Mouse (Mus musculus): ENCODE data around the gene Plekha1.

Gene Plekha1

GRCm38 (mm10) chr7:130865613-130866591 is at the start of gene Plekha1:
Plekha1 (plus strand) TSS chr7:130865756.
- DNase-seq = peak; percentile 96 to 98

GRCm38 (mm10) chr7:130816243-130816642 is 49.3 kb upstream of the Plekha1 start:
- no peak for DNase-seq

GRCm38 (mm10) chr7:130818813-130819212 is 46.7 kb upstream of the Plekha1 start:
- DNase-seq = no peak

GRCm38 (mm10) chr7:130819624-130820023 is 45.9 kb upstream of the Plekha1 start:
- no peak for DNase-seq

- DNase-seq = no peak
Observed at GRCm38 (mm10) chr7:130823992-130824391, 41.6 kb upstream of the Plekha1 start.

GRCm38 (mm10) chr7:130826343-130826742 is 39.2 kb upstream of the Plekha1 start:
- DNase-seq = no peak

- peak; percentile 78 to 84 for DNase-seq
Observed at GRCm38 (mm10) chr7:130827431-130827830, 38.1 kb upstream of the Plekha1 start.

GRCm38 (mm10) chr7:130827844-130828403 is 37.6 kb upstream of the Plekha1 start:
- DNase-seq = no peak

GRCm38 (mm10) chr7:130828475-130828874 is 37.1 kb upstream of the Plekha1 start:
- no peak for DNase-seq

- no peak for DNase-seq
Observed at GRCm38 (mm10) chr7:130831586-130831985, 34.0 kb upstream of the Plekha1 start.

GRCm38 (mm10) chr7:130834299-130834698 is 31.3 kb upstream of the Plekha1 start:
- DNase-seq = peak; percentile 74 to 78

- DNase-seq = peak; percentile 79 to 80
Observed at GRCm38 (mm10) chr7:130834958-130835861, 30.3 kb upstream of the Plekha1 start.

- peak in 1 of 2 experiments; percentile 36 for DNase-seq
Observed at GRCm38 (mm10) chr7:130836066-130836465, 29.5 kb upstream of the Plekha1 start.

GRCm38 (mm10) chr7:130837941-130838657 is 27.5 kb upstream of the Plekha1 start:
- DNase-seq = peak; percentile 95

GRCm38 (mm10) chr7:130838658-130839025 is 26.9 kb upstream of the Plekha1 start:
- DNase-seq = no peak

- no peak for DNase-seq
Observed at GRCm38 (mm10) chr7:130839380-130840100, 26.0 kb upstream of the Plekha1 start.

GRCm38 (mm10) chr7:130847164-130847718 is 18.3 kb upstream of the Plekha1 start:
- no peak for DNase-seq

GRCm38 (mm10) chr7:130854684-130855292 is 10.8 kb upstream of the Plekha1 start:
- DNase-seq = no peak

GRCm38 (mm10) chr7:130855681-130856080 is 9.9 kb upstream of the Plekha1 start:
- DNase-seq = peak; percentile 72 to 73

GRCm38 (mm10) chr7:130857973-130858372 is 7.6 kb upstream of the Plekha1 start:
- DNase-seq = no peak

- DNase-seq = no peak
Observed at GRCm38 (mm10) chr7:130859926-130860325, 5.6 kb upstream of the Plekha1 start.

Measured in cerebellum, postnatal 10 days (tissue).